Mouse (Mus musculus) liver, embryonic 13.5 days (tissue): Measurements from ENCODE around the gene Nsmce3. TPM values are rescaled to one million over a fixed set of nuclear protein-coding genes. Genes with fewer than 3 reads are reported as not detected.

Experiments
- ATAC-seq: fragments of 200-750 bp; cut with Nextera tagmentation; 2 replicates; pipeline ENCODE4 v1.8.0; 2017; ENCODE audit warnings: low read depth, mild to moderate bottlenecking, moderate number of reproducible peaks, moderate library complexity
- DNase-seq: peaks from one replicate; pipeline ENCODE4 v3.0.0; 2022
- H3K27ac ChIP-seq: fragments of 300-500 bp; sonication (generic); 2 replicates; pipeline ENCODE4 v1.5.1; 2015; ENCODE audit warnings: moderate library complexity, mild to moderate bottlenecking, inconsistent platforms
- H3K27me3 ChIP-seq: fragments of 300-500 bp; sonication (generic); 2 replicates; pipeline ENCODE4 v1.6.1; 2015; ENCODE audit warnings: mild to moderate bottlenecking, inconsistent platforms
- H3K36me3 ChIP-seq: fragments of 300-500 bp; sonication (generic); 2 replicates; pipeline ENCODE4 v1.6.1; 2015; ENCODE audit warnings: mild to moderate bottlenecking, inconsistent platforms
- H3K4me1 ChIP-seq: fragments of 300-500 bp; sonication (generic); replicated peaks from 2 replicates; pipeline ENCODE4 v1.6.1; 2015; ENCODE audit warnings: inconsistent platforms
- H3K4me2 ChIP-seq: fragments of 300-500 bp; sonication (generic); 2 replicates; pipeline ENCODE4 v1.6.1; 2015; ENCODE audit warnings: inconsistent platforms, mild to moderate bottlenecking, moderate library complexity
- H3K4me3 ChIP-seq: fragments of 300-500 bp; sonication (generic); replicated peaks from 2 replicates; pipeline ENCODE4 v1.5.1; 2015; ENCODE audit warnings: mild to moderate bottlenecking, inconsistent platforms
- H3K9ac ChIP-seq: fragments of 300-500 bp; sonication (generic); 2 replicates; pipeline ENCODE4 v1.6.1; 2015; ENCODE audit warnings: mild to moderate bottlenecking, inconsistent platforms
- H3K9me3 ChIP-seq: fragments of 300-500 bp; sonication (generic); replicated peaks from 2 replicates; pipeline ENCODE4 v1.6.1; 2016; ENCODE audit warnings: inconsistent platforms
- WGBS: fragments of 180-500 bp; shearing (Covaris S2); methylation state at CpG from one replicate; pipeline ENCODE4 v1.1.7; 2015; ENCODE audit not compliant: insufficient replicate concordance; 5-methylcytosine and 5-hydroxymethylcytosine counted together
- polyA plus RNA-seq: library from polyadenylated mRNA; unstranded; fragments of >200 nt; fragmentation: Nextera tagmentation; extraction: Ambion mirVana; gene quantifications from 2 replicates; pipeline ENCODE4 v1.2.1, GENCODE M21; 2015

Nsmce3 gene
- polyA plus RNA-seq, result 6.4 and 6.7 TPM in 2 replicates

GRCm38 (mm10) chr7:64872743-64873241, at the start of gene Nsmce3:
Gene Nsmce3 (minus strand): TSS chr7:64872997.
- peak within 1 kb of the TSS; percentile 85 for H3K27ac ChIP-seq
- peak within 1 kb of the TSS; percentile 89 for H3K4me3 ChIP-seq
- no peaks in the 10 kb centered on the region for H3K9me3 ChIP-seq
- DNase-seq, result peak; percentile 91
- peak within 1 kb of the TSS; percentile 88 for H3K4me2 ChIP-seq
- H3K27me3 ChIP-seq, result no peaks in the 10 kb centered on the region; the same call in 1 of the 2 replicates
- no peaks in the 10 kb centered on the region for H3K36me3 ChIP-seq
- H3K9ac ChIP-seq, result peak within 1 kb of the TSS; percentile 91
- ATAC-seq, result peak; percentile 92
- under 1% methylated on average over 56 of the region's 57 CpGs for WGBS
- H3K4me1 ChIP-seq, result peaks cover 22% of the 10 kb centered on the region

- ATAC-seq (no peak), DNase-seq (no peak)
- Histone ChIP-seq H3K9ac (no peak overlapping the region), H3K36me3 (no peaks in the 10 kb centered on the region), H3K4me2 (no peak overlapping the region), H3K27me3 (no peaks in the 10 kb centered on the region), H3K9me3 (no peaks in the 10 kb centered on the region), H3K27ac (no peak overlapping the region), H3K4me3 (no peak overlapping the region), H3K4me1 (no peaks in the 10 kb centered on the region)
- 76% methylated on average over 13 of the region's 13 CpGs for WGBS
Measured at GRCm38 (mm10) chr7:64921189-64921588, 48.4 kb upstream of the Nsmce3 start.

DNA sequence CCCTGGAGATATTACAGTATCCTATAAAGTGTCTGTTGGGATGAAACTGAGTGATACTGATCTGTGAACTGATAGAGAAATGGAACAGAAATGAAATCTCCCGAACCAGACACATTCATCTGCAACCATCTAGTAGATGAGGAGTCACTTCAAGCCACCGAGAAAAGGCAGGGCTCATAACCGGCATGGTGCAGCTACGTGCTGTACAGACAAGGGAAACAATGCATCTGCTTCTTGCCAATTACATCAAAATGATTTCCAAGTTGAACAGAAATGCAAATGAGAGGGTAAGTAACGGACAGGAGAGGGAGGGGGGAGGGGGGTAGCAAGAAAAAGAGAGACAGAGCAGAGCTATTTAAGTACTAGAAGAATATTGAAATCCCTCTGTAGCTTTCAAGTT, 47.9 kb upstream of the Nsmce3 start:
- Histone ChIP-seq H3K27me3 (no peaks in the 10 kb centered on the region), H3K27ac (no peak overlapping the region), H3K4me3 (no peak overlapping the region), H3K4me1 (no peaks in the 10 kb centered on the region), H3K9me3 (no peaks in the 10 kb centered on the region), H3K9ac (no peak overlapping the region), H3K4me2 (no peak overlapping the region), H3K36me3 (no peaks in the 10 kb centered on the region)
- ATAC-seq (no peak), DNase-seq (no peak)
- WGBS, result 61% methylated on average over 5 of the region's 5 CpGs

DNA sequence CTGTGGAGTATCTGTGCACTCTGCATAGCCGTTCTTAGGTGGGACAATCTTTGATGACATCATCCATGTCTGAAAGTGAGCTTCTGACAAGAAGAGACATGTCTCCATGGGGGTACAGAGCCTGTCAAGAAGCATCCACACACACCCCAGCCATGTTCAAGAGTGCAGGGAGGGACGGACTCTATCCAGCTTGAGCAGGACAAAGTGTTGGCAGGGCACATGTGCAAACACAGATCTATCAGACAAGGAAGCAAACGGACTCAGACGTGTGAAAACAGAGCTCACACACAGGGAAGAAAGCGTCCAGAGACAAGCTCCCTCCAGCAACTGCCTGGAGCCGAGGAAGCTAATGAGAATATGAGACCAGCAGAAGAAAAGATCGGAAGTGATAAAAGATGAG, 43.9 kb upstream of the Nsmce3 start:
- Histone ChIP-seq H3K9ac (no peak overlapping the region), H3K27ac (no peak overlapping the region), H3K4me2 (no peak overlapping the region), H3K9me3 (no peaks in the 10 kb centered on the region), H3K36me3 (no peaks in the 10 kb centered on the region), H3K4me3 (no peak overlapping the region), H3K4me1 (no peaks in the 10 kb centered on the region), H3K27me3 (no peaks in the 10 kb centered on the region)
- DNase-seq (no peak), ATAC-seq (no peak)
- 52% methylated on average over 7 of the region's 7 CpGs for WGBS

- Histone ChIP-seq H3K4me3 (no peak overlapping the region), H3K9me3 (no peaks in the 10 kb centered on the region), H3K4me1 (no peaks in the 10 kb centered on the region), H3K9ac (no peak overlapping the region), H3K27ac (no peak overlapping the region), H3K27me3 (no peaks in the 10 kb centered on the region), H3K4me2 (no peak overlapping the region), H3K36me3 (no peaks in the 10 kb centered on the region)
- no peak for DNase-seq
- no peak for ATAC-seq
- 86% methylated on average over 2 of the region's 2 CpGs for WGBS
Measured at GRCm38 (mm10) chr7:64915121-64915520, 42.3 kb upstream of the Nsmce3 start.

DNA sequence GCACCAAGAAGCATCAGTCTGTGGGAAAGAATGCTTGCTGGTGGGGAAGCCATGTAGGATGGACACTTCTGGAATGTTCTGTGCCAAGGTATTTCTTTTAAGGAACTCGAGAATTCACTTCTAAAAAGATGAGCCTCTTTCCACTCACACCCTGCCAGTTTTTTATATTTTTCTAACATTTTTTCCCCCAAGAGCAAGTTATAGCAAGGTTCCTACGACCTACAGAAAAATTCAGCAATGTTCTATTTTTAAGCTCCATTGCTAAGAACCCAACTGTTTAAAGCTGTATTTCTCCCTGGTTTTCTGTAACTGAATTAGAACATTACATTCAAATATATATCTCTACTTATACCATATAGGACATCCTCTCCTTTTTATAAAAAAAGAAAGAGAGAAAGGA, 39.1 kb upstream of the Nsmce3 start:
- Histone ChIP-seq H3K4me3 (no peak overlapping the region), H3K36me3 (no peaks in the 10 kb centered on the region), H3K4me1 (no peaks in the 10 kb centered on the region), H3K27ac (no peak overlapping the region), H3K9ac (no peak overlapping the region), H3K4me2 (no peak overlapping the region), H3K27me3 (no peaks in the 10 kb centered on the region), H3K9me3 (no peaks in the 10 kb centered on the region)
- DNase-seq, result no peak
- ATAC-seq, result no peak
- WGBS, result 41% methylated on average over 2 of the region's 2 CpGs

DNA sequence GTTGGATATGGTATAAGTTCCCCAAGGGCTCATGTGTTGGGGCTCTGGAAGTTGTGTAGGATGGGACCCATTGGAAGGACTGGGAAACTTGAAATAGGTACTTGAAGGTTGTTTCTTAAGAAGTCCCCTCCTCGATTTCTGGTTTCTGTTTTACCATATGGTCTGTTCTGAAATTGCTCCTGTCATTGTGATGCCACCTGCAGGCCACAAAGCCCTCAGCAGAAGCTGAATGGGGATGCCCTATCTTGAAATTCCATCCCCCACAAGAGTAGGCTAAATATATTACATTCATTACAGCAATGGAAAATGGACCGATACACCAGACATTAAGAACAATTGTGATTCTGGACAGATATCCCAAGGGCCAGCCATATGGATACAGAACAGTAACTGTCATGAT, 37.4 kb upstream of the Nsmce3 start:
- DNase-seq, result no peak
- Histone ChIP-seq H3K4me3 (no peak overlapping the region), H3K36me3 (no peaks in the 10 kb centered on the region), H3K27ac (no peak overlapping the region), H3K9me3 (no peaks in the 10 kb centered on the region), H3K4me2 (no peak overlapping the region), H3K9ac (no peak overlapping the region), H3K4me1 (no peaks in the 10 kb centered on the region), H3K27me3 (no peaks in the 10 kb centered on the region)
- 60% methylated on average over 2 of the region's 2 CpGs for WGBS
- ATAC-seq, result no peak

GRCm38 (mm10) chr7:64906955-64907354, 34.2 kb upstream of the Nsmce3 start:
- H3K27me3 ChIP-seq, result no peaks in the 10 kb centered on the region
- no peak for ATAC-seq
- no peak overlapping the region for H3K4me2 ChIP-seq
- H3K4me3 ChIP-seq, result no peak overlapping the region
- no peaks in the 10 kb centered on the region for H3K36me3 ChIP-seq
- no peaks in the 10 kb centered on the region for H3K4me1 ChIP-seq
- H3K27ac ChIP-seq, result no peak overlapping the region
- no peaks in the 10 kb centered on the region for H3K9me3 ChIP-seq
- no peak for DNase-seq
- no peak overlapping the region for H3K9ac ChIP-seq
- WGBS, result 51% methylated on average over 5 of the region's 5 CpGs

- H3K27me3 ChIP-seq, result no peaks in the 10 kb centered on the region
- ATAC-seq (no peak), DNase-seq (no peak)
- H3K4me1 ChIP-seq, result no peaks in the 10 kb centered on the region
- no peaks in the 10 kb centered on the region for H3K9me3 ChIP-seq
- H3K4me2 ChIP-seq, result no peak overlapping the region
- 51% methylated on average over 3 of the region's 3 CpGs for WGBS
- H3K4me3 ChIP-seq, result no peak overlapping the region
- H3K9ac ChIP-seq, result no peak overlapping the region
- no peaks in the 10 kb centered on the region for H3K36me3 ChIP-seq
- no peak overlapping the region for H3K27ac ChIP-seq
Measured at GRCm38 (mm10) chr7:64905506-64905905, 32.7 kb upstream of the Nsmce3 start.

DNA sequence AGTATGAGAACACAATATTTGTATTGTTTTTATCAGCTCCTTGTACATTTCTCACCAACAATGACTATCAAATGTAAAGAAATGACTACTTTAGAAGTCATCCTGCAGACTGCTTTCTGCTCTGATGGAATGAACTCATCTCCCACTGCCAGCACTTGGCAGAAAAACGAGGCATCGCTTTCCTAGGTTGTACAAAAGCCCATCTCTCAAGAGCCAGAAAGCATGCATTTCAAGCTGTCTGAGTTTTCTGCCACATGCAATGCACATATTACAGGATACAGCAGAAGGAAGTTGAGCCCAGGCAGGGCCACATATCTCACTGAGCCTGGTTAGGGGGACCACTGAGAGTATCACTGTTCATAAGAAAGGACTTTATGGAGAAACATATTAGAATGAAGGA, 27.5 kb upstream of the Nsmce3 start:
- Histone ChIP-seq H3K4me2 (no peak overlapping the region), H3K27me3 (no peaks in the 10 kb centered on the region), H3K36me3 (no peaks in the 10 kb centered on the region), H3K9ac (no peak overlapping the region), H3K27ac (no peak overlapping the region), H3K4me3 (no peak overlapping the region), H3K4me1 (no peaks in the 10 kb centered on the region), H3K9me3 (no peaks in the 10 kb centered on the region)
- ATAC-seq (no peak), DNase-seq (no peak)
- 57% methylated on average over 2 of the region's 2 CpGs for WGBS

DNA sequence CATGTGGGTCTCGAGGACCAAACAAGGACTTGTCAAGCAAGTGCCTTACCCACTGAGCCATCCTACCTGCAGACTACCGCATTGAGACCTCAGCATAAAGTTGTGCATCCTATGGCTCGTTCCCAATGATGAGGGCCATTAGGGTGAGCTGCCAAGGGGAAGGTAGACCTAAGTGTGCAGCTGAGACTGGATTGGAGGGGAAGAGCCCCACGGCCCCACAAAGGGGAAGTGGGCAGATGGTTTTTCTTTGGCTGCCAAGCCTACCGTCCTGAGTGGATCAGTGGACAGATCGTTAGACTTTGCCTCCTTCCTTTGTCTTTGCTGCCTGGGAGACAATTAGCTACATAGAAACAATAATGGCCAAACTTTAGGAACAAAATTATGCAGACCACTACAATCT, 23.8 kb upstream of the Nsmce3 start:
- Histone ChIP-seq H3K4me3 (no peak overlapping the region), H3K4me2 (no peak overlapping the region), H3K27ac (no peak overlapping the region), H3K27me3 (no peaks in the 10 kb centered on the region), H3K36me3 (no peaks in the 10 kb centered on the region), H3K9ac (no peak overlapping the region), H3K9me3 (no peaks in the 10 kb centered on the region), H3K4me1 (no peaks in the 10 kb centered on the region)
- ATAC-seq (no peak), DNase-seq (no peak)
- WGBS, result 49% methylated on average over 6 of the region's 6 CpGs

GRCm38 (mm10) chr7:64895685-64896101, 22.9 kb upstream of the Nsmce3 start:
- Histone ChIP-seq H3K27me3 (no peaks in the 10 kb centered on the region), H3K27ac (no peak overlapping the region), H3K9ac (no peak overlapping the region), H3K4me2 (no peak overlapping the region), H3K4me3 (no peak overlapping the region), H3K36me3 (no peaks in the 10 kb centered on the region), H3K4me1 (no peaks in the 10 kb centered on the region), H3K9me3 (no peaks in the 10 kb centered on the region)
- ATAC-seq (no peak), DNase-seq (no peak)
- 43% methylated on average over 5 of the region's 5 CpGs for WGBS
